Mouse (Mus musculus): Measurements from ENCODE around the gene Otoa. TPM values are rescaled to one million over a fixed set of nuclear protein-coding genes. Genes with fewer than 3 reads are reported as not detected.

The Otoa gene
- polyA plus RNA-seq, 1 experiment from 2014 or later = not detected

GRCm38 (mm10) chr7:121150662-121151061 lies 69.2 kb downstream of the Otoa start:
- H3K4me1 ChIP-seq (ENCODE audit: control insufficient read depth, insufficient read depth, low read length) = no peaks in the 10 kb centered on the region

GRCm38 (mm10) chr7:121152186-121152585 lies 70.7 kb downstream of the Otoa start:
- no peaks in the 10 kb centered on the region for H3K4me1 ChIP-seq (ENCODE audit: control insufficient read depth, insufficient read depth, low read length)
- 96% methylated on average over 2 of the region's 2 CpGs for WGBS
- ATAC-seq (ENCODE audit: low FRiP score, low TSS enrichment) = no peak
- H3K4me2 ChIP-seq (replicated peaks; ENCODE audit: low read depth, low read length) = no peak overlapping the region
- no peaks in the 10 kb centered on the region for H3K36me3 ChIP-seq (ENCODE audit: control insufficient read depth, insufficient read depth, low read length)
- no peak overlapping the region for H3K4me3 ChIP-seq (ENCODE audit: low read length)
- no peaks in the 10 kb centered on the region for H3K27me3 ChIP-seq (ENCODE audit: control insufficient read depth, insufficient read depth, low read length)
- H3K9me3 ChIP-seq (ENCODE audit: control insufficient read depth, low read length) = no peaks in the 10 kb centered on the region
- no peak overlapping the region for H3K9ac ChIP-seq (ENCODE audit: low read depth, low read length)
- H3K27ac ChIP-seq (ENCODE audit: low read depth, low read length) = no peak overlapping the region

More at GRCm38 (mm10) chr7:121150662-121151061, 69.2 kb downstream of the Otoa start:
- no peak for ATAC-seq (ENCODE audit: low FRiP score, low TSS enrichment)
- 80% methylated on average over 5 of the region's 5 CpGs for WGBS
- Histone ChIP-seq H3K27ac (ENCODE audit: low read depth, low read length) (no peak overlapping the region), H3K36me3 (ENCODE audit: control insufficient read depth, insufficient read depth, low read length) (no peaks in the 10 kb centered on the region), H3K9ac (ENCODE audit: low read depth, low read length) (no peak overlapping the region), H3K4me3 (ENCODE audit: low read length) (no peak overlapping the region), H3K9me3 (ENCODE audit: control insufficient read depth, low read length) (no peaks in the 10 kb centered on the region), H3K27me3 (ENCODE audit: control insufficient read depth, insufficient read depth, low read length) (no peaks in the 10 kb centered on the region), H3K4me2 (replicated peaks; ENCODE audit: low read depth, low read length) (no peak overlapping the region)

GRCm38 (mm10) chr7:121165616-121166015 lies 84.2 kb downstream of the Otoa start:
- 71% methylated on average over 1 of the region's 1 CpGs for WGBS
- Histone ChIP-seq H3K4me2 (replicated peaks; ENCODE audit: low read depth, low read length) (no peak overlapping the region), H3K36me3 (ENCODE audit: control insufficient read depth, insufficient read depth, low read length) (no peaks in the 10 kb centered on the region)

GRCm38 (mm10) chr7:121171888-121172287 lies 90.4 kb downstream of the Otoa start:
- Histone ChIP-seq H3K9me3 (ENCODE audit: control insufficient read depth, low read length) (no peaks in the 10 kb centered on the region), H3K4me3 (ENCODE audit: low read length) (no peak overlapping the region), H3K9ac (ENCODE audit: low read depth, low read length) (no peak overlapping the region), H3K27me3 (ENCODE audit: control insufficient read depth, insufficient read depth, low read length) (no peaks in the 10 kb centered on the region), H3K4me2 (replicated peaks; ENCODE audit: low read depth, low read length) (no peak overlapping the region), H3K4me1 (ENCODE audit: control insufficient read depth, insufficient read depth, low read length) (no peaks in the 10 kb centered on the region), H3K27ac (ENCODE audit: low read depth, low read length) (no peak overlapping the region), H3K36me3 (ENCODE audit: control insufficient read depth, insufficient read depth, low read length) (no peaks in the 10 kb centered on the region)
- no peak for ATAC-seq (ENCODE audit: low FRiP score, low TSS enrichment)
- WGBS = 4% methylated on average over 6 of the region's 6 CpGs

More at GRCm38 (mm10) chr7:121165616-121166015, 84.2 kb downstream of the Otoa start:
- no peak overlapping the region for H3K4me3 ChIP-seq (ENCODE audit: low read length)
- no peaks in the 10 kb centered on the region for H3K27me3 ChIP-seq (ENCODE audit: control insufficient read depth, insufficient read depth, low read length)
- H3K4me1 ChIP-seq (ENCODE audit: control insufficient read depth, insufficient read depth, low read length) = no peaks in the 10 kb centered on the region
- ATAC-seq (ENCODE audit: low FRiP score, low TSS enrichment) = no peak
- H3K27ac ChIP-seq (ENCODE audit: low read depth, low read length) = no peak overlapping the region
- H3K9me3 ChIP-seq (ENCODE audit: control insufficient read depth, low read length) = no peaks in the 10 kb centered on the region
- H3K9ac ChIP-seq (ENCODE audit: low read depth, low read length) = no peak overlapping the region

GRCm38 (mm10) chr7:121187201-121187786 lies 105.8 kb downstream of the Otoa start:
- H3K4me2 ChIP-seq (replicated peaks; ENCODE audit: low read depth, low read length) = no peak overlapping the region
- no peaks in the 10 kb centered on the region for H3K4me1 ChIP-seq (ENCODE audit: control insufficient read depth, insufficient read depth, low read length)
- no peaks in the 10 kb centered on the region for H3K9me3 ChIP-seq (ENCODE audit: control insufficient read depth, low read length)
- no peak overlapping the region for H3K9ac ChIP-seq (ENCODE audit: low read depth, low read length)
- no peak overlapping the region for H3K4me3 ChIP-seq (ENCODE audit: low read length)
- no peak overlapping the region for H3K27ac ChIP-seq (ENCODE audit: low read depth, low read length)
- H3K36me3 ChIP-seq (ENCODE audit: control insufficient read depth, insufficient read depth, low read length) = no peaks in the 10 kb centered on the region
- WGBS = 83% methylated on average over 9 of the region's 9 CpGs
- H3K27me3 ChIP-seq (ENCODE audit: control insufficient read depth, insufficient read depth, low read length) = no peaks in the 10 kb centered on the region
- no peak for ATAC-seq (ENCODE audit: low FRiP score, low TSS enrichment)

- Histone ChIP-seq H3K4me1 (ENCODE audit: control insufficient read depth, insufficient read depth, low read length) (no peaks in the 10 kb centered on the region), H3K9ac (ENCODE audit: low read depth, low read length) (no peak overlapping the region), H3K27ac (ENCODE audit: low read depth, low read length) (no peak overlapping the region), H3K36me3 (ENCODE audit: control insufficient read depth, insufficient read depth, low read length) (no peaks in the 10 kb centered on the region), H3K4me3 (ENCODE audit: low read length) (no peak overlapping the region), H3K9me3 (ENCODE audit: control insufficient read depth, low read length) (no peaks in the 10 kb centered on the region), H3K4me2 (replicated peaks; ENCODE audit: low read depth, low read length) (no peak overlapping the region), H3K27me3 (ENCODE audit: control insufficient read depth, insufficient read depth, low read length) (no peaks in the 10 kb centered on the region)
- 96% methylated on average over 7 of the region's 7 CpGs for WGBS
- no peak for ATAC-seq (ENCODE audit: low FRiP score, low TSS enrichment)
These were observed 107.5 kb downstream of the Otoa start for GRCm38 (mm10) chr7:121188976-121189375.

- no peak for ATAC-seq (ENCODE audit: low FRiP score, low TSS enrichment)
- Histone ChIP-seq H3K4me3 (ENCODE audit: low read length) (no peak overlapping the region), H3K9ac (ENCODE audit: low read depth, low read length) (no peak overlapping the region), H3K4me2 (replicated peaks; ENCODE audit: low read depth, low read length) (no peak overlapping the region), H3K9me3 (ENCODE audit: control insufficient read depth, low read length) (no peaks in the 10 kb centered on the region), H3K36me3 (ENCODE audit: control insufficient read depth, insufficient read depth, low read length) (no peaks in the 10 kb centered on the region), H3K27ac (ENCODE audit: low read depth, low read length) (no peak overlapping the region), H3K4me1 (ENCODE audit: control insufficient read depth, insufficient read depth, low read length) (no peaks in the 10 kb centered on the region), H3K27me3 (ENCODE audit: control insufficient read depth, insufficient read depth, low read length) (no peaks in the 10 kb centered on the region)
- WGBS = 80% methylated on average over 8 of the region's 8 CpGs
These were observed 117.5 kb downstream of the Otoa start for GRCm38 (mm10) chr7:121198933-121199332.

- no peak for ATAC-seq (ENCODE audit: low FRiP score, low TSS enrichment)
- Histone ChIP-seq H3K9ac (ENCODE audit: low read depth, low read length) (no peak overlapping the region), H3K4me3 (ENCODE audit: low read length) (no peak overlapping the region), H3K36me3 (ENCODE audit: control insufficient read depth, insufficient read depth, low read length) (no peaks in the 10 kb centered on the region), H3K4me2 (replicated peaks; ENCODE audit: low read depth, low read length) (no peak overlapping the region), H3K4me1 (ENCODE audit: control insufficient read depth, insufficient read depth, low read length) (no peaks in the 10 kb centered on the region), H3K27me3 (ENCODE audit: control insufficient read depth, insufficient read depth, low read length) (no peaks in the 10 kb centered on the region), H3K27ac (ENCODE audit: low read depth, low read length) (no peak overlapping the region), H3K9me3 (ENCODE audit: control insufficient read depth, low read length) (no peaks in the 10 kb centered on the region)
- 84% methylated on average over 4 of the region's 4 CpGs for WGBS
These were observed 130.4 kb downstream of the Otoa start for GRCm38 (mm10) chr7:121211804-121212203.

Data from kidney, embryonic 14.5 days (tissue).